Mouse (Mus musculus): ENCODE results near the gene Sh3tc1.

Gene Sh3tc1

DNA sequence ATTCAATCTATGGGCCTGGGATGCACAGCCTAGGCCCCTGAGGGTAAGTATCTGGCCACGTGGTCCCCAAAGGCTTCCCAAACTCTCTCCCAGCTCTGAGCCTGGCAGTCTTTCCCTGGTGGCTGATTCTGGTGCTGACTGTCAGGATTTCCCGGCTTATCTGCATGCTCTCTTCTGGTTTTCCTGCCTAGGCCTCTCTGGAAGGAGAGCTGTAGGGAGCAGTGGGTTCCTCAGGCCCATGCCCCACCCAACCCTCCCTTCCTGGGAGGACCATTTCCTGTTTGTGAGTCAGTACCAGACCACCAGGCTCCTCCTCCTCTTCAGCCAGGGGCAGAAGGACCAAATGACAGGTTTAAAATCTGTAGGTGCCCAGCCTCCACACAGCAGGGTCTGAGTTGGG is 17.1 kb downstream of the Sh3tc1 start:
- DNase-seq (ENCODE audit: low read depth, low spot score) = peak; percentile 85

DNA sequence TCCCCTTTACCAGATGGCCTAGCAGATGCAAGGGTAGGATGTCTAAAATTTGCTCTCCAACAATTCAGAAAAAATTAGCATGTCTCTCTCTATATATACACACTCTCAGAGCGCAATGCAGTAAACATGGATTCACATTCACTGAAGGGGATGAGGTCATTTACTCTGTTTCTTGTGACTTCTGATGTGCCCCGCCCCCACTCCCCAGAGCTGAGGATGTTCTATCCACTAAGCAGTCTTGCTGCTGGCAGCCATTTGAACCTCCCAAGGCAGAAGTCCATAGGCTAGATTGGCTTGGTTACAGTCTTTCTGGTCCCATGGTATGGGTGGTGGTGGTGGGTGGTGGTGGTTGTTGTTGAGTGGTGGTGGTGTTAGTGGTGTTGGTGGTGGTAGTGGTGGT is 17.9 kb downstream of the Sh3tc1 start:
- no peak for DNase-seq (ENCODE audit: low read depth, low spot score)

DNA sequence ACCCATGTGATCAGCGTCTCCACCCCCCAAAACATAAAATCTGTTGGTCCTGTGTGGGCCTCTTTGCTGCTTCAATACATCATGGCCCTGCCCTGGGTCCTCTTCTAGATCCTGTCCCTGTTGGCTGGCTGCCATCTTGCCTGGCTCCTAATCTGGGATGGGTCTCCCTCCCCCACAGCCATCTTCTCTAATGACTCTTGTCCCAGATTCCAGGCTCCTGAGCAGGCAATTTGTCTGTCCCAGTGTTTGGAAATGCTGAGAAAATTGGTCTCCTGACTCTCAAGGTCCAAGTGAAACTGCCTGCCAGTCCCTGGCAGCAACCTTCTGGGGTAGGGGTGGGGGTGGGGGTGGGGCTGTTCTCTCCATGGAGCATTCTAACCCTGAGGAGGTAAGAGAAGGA is 19.9 kb downstream of the Sh3tc1 start:
- peak; percentile 44 for DNase-seq (ENCODE audit: low read depth, low spot score)

DNA sequence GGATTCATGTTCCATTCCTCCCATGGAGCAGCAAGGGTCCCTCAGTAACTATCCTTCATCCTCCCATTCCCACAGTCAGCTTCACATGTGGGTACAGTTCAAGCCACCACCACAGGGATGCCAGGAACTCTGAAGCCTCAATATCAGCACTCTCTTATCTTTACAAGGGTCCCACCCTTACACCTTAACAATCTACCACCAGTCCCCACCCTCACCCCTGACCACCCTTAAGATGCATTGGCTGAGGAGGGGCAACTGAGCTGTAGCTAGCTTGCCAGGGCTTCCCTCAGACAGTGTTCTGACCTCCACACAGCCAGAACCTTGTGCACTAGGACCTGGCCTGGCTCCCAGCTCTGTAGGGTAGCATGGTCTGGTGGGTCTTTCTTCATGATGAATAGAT is 20.4 kb downstream of the Sh3tc1 start:
- DNase-seq (ENCODE audit: low read depth, low spot score) = no peak

DNA sequence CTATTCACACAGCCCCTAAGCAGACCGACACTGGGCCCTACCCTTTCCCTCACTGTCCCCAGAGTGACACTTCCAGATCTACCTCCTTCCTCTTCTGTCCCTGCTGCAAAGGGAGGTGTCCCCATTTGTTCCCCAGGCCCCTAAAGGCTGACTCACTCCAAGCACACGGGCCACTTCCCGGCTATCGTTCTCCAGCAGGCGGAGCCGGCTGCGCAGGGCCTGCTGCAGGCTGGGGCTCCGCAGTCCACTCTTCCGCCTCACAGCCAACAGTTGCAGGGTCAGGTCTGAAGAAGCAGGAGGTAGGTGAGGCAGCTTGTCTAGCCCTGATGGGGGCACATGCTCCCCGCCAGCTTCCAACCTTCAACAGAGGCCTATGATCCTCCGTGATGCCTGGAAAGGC is 21.0 kb downstream of the Sh3tc1 start:
- DNase-seq (ENCODE audit: low read depth, low spot score) = no peak

DNA sequence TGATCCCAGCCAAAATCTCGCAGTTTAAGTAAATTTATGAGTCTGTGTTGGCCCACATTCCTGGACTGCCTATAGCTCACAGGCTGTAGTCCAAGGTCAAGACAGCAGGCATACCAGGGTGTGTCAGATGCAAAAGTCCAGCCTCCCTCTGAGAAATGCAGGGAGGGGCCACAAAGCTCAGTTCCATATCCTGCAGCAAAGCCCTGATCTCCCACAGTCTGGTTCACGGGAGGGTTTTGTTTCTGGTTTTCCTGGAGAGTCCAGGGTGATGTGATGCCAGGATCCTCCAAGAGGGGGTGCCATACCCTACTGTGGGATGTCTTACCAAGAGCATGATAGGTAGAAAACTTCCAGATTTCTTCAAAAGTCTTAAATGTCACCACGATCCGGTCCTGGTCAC is 21.8 kb downstream of the Sh3tc1 start:
- DNase-seq (ENCODE audit: low read depth, low spot score) = peak; percentile 98

DNA sequence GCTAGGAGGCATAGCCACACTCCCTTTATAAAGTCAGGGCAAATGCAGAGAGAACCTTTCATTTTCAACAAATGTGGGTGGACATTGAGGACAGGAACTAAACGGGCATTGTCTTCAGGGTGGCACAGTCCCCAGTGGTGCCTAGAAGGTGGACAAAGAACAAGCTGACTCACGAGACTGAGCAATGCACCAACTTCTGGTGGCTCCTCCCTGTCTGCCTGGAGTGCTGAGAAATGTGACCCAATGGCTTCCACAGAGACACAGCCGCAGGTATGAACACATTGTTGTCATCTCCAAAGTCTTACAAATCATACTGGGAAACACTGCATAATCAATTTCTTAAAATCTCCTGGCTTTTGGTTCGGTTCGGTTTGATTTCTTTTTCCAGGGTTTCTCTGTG is 22.3 kb downstream of the Sh3tc1 start:
- peak; percentile 54 for DNase-seq (ENCODE audit: low read depth, low spot score)

DNA sequence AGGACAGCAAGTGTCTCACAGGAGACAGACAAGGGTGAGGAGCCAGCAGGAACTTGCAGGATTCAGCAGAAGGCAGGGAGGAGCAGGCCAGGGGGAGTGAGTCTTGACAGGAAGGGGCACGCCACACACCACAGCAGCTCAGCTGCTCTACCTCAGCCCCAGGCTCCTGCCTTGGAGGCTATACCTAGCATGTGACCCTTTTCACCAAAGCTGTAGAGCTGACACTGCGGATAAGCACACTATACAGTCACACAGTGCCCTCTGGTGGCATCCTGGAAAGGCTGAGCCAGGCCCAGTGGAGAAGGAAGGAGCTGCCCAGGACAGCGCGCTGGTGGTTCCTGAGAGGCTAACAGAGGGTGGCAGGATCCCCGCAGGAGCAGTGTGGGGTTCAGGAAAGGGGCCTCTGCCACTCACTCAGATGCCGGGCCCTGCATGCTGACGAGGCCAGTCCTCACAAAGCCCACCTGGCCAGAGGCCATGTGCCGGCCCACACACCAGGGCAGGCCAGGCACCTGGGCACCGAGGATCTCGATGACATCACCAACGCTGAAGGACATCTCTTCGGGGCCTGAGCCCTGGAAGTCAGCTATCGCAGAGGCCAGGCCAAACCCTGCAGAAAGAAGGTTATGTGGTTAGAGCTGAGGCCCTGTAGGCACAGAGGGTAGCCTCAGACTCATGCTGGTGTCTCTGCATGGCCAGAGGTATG is 26.0 kb downstream of the Sh3tc1 start:
- DNase-seq (ENCODE audit: low read depth, low spot score) = peak; percentile 98

DNA sequence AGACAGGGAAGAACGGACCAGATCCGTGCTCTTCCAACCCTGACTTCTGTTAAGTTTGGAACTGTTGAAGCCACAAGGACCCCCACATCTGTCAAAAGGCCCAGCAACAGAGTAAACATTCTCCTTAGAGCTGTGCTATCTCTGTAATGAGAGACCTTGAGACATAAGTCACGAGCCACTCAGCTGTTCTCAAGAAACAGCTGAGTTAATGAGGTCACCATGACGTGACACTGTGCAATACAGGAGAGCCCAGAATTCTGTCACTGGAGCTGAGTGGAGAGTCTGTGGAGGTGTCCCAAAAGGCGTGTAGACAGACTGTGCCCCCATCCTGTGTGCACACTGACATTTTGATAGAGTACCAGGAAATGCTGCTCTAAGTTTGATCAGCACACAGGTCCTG is 27.3 kb downstream of the Sh3tc1 start:
- DNase-seq (ENCODE audit: low read depth, low spot score) = no peak

DNA sequence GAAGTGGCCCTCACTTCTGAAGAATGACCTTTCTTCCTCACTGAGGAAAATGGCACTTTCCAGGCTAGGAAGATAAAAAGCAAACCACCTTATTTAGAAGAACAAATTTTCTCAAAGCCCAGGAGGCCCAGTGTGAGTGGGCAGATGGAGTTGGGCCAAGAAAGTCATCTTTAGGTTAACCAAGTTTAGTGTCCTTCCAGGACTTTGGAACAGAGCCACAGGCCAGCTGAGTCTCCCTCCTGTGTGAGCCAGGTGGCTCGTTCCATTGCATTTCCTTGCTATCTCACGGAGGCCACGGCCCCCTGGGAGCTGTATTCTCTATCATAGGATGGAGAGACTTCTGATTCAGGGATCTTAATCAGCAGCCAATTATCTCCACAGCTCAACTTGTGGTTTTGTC is 28.9 kb downstream of the Sh3tc1 start:
- DNase-seq (ENCODE audit: low read depth, low spot score) = peak; percentile 83

DNA sequence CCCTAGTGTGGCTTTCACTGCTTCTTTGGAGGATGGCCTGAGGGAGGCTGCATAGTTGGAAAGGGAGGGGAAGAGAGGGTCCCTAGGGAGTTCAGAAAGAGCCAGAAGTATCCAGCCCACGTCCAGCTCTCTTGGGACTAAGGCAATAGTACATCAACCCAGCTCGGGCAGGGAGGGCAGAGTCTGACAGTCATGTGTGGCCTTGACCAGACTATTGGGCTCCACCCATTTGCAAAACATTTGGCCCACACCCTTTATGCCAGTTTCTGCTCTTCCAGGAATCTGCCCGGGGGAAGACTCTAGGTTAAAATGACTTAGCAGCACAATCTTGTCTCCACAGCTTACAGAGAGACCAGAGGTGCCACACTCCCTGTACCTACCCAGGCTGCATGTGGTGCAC is 29.3 kb downstream of the Sh3tc1 start:
- peak; percentile 95 for DNase-seq (ENCODE audit: low read depth, low spot score)

DNA sequence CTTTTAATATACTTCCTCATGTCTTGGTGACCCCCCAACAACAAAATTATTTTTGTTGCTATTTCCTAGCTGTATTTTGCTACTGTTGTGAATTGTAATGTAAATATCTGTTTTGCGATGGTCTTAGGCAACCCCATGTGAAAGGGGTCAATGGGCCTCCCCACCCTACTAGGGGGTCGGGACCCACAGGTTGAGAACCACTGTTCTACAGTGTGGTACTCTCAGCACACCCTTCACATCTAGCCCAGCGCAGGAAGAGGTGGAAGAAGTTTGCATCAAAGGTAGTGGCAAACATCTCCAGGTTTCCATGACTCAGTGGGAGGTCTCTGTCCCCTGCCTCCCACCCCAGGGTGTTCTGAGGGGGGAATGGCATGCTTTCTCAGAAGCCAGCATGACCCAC is 34.4 kb downstream of the Sh3tc1 start:
- DNase-seq (ENCODE audit: low read depth, low spot score) = no peak

DNA sequence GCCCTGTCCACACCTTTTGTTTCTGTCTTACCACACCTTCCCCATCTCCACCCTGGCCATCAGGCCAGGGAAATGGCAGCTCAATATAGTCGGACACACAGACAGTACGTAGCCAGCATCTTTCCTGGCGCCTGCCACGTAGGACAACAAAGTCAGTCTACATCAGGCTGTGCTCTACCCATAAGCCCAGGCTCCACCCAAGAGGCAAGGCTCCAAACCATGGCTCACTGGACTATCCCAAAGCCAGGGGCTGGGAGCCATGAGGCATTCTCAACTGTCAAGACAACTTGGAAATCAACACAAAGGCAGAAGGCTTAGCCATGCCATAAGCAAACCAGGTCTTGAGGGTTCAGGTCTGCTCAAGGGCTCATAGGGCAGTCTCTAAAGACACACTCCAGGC is 36.0 kb downstream of the Sh3tc1 start:
- DNase-seq (ENCODE audit: low read depth, low spot score) = no peak

DNA sequence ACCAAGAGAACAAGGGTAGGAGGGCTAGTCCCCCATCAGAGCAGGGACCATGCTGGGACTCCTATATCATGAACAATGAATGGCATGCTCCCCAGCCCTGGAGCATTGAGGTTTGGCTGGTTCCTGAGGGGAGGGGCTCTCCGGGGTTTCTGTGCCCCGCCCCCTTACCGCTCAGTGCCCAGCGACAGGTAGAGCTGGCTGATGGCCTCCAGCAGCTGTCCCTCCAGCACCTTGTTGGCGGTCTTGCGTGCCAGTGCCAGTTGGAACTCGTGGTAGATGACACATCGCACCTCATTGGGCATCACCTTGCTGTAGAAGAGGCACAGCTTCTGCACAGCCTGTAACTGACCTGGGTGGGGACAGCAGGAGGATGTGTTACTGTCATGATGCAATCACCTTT is 36.6 kb downstream of the Sh3tc1 start:
- DNase-seq (ENCODE audit: low read depth, low spot score) = no peak

DNA sequence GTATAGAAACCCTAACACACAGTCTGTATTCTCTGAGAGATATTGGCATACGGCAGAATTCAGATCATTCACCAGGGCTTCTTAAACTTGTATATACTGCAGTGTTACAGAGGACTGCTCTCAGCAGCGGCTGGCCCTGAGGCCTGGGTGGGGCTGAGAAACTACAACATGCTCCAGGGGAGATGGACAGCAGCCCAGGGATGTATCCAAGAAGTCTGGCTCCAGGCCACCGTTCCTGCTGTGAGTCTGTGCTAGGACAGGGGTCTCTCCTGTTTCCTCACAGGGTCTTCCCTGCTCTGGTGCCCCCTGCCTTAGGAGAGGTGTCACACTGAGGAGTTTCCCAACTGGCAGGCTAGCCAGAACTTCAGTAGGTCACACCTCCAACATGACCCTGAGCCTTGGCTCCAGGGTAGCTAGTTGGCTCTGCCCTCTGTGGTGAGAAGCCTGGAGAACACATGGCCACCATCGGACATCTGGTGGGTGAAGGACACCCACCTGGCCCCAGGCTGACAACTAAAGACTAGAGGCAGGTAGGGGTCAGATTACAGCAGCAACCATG is 37.1 kb downstream of the Sh3tc1 start:
- peak; percentile 52 for DNase-seq (ENCODE audit: low read depth, low spot score)

DNA sequence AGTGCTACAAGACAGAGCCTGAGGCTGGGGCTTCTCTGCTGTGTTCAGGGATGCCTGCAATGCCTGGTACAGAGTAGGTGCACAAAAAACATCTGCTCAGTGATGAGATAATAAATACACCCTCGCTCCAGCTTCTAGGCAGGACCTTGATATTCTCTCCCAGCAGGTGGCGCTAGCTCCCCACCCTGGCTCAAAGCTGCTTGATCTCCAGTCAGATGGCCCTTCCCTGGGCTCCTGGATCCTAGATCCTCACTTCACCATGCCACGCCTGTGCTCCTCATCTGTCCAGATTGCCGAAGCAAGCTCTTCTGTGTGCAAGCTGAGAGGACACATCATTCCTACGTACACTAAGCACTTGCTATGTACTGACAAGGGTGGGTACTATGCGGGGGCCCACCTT is 38.7 kb downstream of the Sh3tc1 start:
- DNase-seq (ENCODE audit: low read depth, low spot score) = peak; percentile 94

DNA sequence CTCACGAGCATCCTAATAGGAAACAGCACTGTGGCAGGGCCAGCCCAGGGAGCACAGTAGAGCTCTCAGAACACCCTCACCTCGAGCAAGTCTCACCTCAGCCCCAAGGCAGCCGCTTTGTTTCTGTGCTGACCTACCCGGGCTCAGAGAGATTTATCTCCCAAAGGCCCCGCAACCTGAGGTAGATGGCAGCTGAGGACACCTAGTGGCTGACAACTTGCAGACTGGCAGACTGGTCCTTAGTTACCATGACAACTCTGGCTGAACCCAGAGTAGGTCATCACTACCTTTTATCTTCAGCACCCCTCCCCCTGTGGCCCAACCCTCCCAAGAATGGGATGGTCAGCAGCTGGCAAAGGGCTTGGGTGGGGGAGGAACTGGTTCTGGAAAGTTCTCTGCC is 44.0 kb downstream of the Sh3tc1 start:
- DNase-seq (ENCODE audit: low read depth, low spot score) = peak; percentile 52

DNA sequence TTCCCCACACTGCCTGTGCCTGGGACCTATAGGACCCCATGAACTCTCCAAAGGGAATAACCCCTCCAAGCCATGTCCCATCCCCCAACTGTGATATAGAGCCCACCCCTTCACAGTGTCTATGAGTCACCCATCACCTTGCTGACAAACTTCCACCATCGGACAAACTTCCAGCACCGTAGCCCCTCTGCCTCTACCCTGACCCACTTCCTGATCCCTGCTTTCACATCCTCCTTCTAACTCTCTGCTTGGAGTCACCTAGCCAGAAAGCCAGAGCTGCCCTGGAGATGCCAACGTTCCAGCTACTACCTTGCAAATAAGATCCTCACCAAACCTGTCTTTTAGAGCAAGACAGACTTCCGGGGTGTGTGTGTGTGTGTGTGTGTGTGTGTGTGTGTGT is 46.1 kb downstream of the Sh3tc1 start:
- DNase-seq (ENCODE audit: low read depth, low spot score) = no peak

DNA sequence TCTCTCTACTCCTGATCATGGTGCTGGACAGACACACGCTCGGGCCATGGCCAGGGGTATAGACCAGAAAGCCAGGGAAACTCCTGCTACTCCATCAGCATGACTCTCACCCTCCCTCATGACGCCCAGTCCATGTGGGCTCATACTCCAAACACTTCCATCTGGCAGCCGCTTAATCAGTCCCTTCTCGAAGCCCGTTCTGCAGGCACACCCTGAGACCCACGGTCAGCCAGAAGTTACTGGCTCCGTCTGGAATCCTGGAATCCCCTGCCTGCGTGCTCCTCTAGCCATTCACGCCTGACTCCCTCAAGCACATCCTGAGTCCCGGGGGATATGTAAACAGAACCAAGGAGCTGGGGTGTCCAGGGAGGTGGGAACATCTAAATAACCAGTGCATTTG is 48.5 kb downstream of the Sh3tc1 start:
- no peak for DNase-seq (ENCODE audit: low read depth, low spot score)

DNA sequence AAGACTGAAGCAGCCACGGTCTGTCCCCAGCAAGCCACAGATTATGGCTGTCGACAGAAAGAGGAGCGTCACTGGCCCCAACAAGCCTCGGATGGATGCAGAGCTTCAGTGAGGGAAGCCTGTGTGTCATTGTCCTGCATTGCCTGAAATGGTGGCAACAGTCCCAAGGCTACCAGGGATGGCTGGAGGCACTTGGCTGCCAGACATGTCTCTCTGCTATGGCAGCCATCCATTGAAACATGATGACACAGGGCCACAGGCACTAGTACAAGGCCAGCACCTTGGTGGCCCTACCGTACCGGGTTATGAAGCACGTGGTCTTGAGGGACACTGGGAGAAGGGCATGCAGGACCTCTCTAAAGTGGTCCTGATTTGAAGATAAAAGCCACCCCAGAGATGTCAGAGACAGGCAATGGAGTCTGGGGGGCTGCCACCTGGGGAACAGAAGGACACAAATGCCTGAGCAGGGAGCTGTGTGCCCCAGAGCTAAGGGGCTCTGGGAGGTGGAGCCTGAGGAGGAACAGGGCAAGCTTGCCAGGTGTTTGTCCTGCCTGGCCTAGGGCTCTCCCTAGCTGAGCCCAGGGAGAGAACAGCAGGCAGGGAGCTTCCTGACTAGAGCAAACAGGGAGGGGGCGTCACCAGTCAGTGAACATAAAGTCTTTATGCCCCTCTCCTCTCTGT is 49.2 kb downstream of the Sh3tc1 start:
- DNase-seq (ENCODE audit: low read depth, low spot score) = no peak

DNA sequence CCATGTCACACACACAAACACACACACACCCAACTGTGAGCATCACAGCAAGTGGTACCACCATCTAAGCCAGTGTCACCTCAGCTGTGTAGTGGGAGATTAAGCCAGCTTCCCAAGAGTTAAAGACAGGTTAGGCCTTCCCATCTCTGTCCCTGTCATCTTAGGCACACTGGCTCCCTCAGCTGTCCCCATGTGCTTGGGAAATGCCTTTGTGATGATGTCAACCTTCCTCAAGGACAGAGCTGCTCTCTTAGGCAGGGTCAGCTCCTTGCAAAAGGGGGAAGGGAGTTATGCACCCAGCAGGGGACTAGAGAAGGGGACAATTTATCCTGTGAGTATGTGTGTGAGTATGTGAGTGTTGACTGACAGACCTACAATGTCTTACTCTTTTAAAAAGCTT is 50.4 kb downstream of the Sh3tc1 start:
- DNase-seq (ENCODE audit: low read depth, low spot score) = no peak

DNA sequence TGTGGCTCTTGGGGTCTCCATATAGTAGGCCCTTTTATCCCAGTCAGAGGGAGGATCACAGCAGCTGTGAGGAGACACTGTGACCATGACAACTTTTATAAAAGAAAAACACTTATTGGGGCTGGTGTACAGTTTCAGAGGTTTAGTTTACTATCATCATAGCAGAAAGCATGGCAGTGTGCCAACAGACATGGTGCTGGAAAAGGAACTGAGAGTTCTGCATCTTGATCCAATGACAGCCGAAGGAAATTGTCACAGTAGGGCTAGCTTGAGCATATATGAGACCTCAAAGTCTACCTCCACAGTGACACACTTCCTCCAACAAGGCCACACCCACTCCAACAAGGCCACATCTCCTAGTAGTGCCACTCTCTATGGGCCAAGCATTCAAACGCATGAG is 50.9 kb downstream of the Sh3tc1 start:
- DNase-seq (ENCODE audit: low read depth, low spot score) = peak; percentile 55

DNA sequence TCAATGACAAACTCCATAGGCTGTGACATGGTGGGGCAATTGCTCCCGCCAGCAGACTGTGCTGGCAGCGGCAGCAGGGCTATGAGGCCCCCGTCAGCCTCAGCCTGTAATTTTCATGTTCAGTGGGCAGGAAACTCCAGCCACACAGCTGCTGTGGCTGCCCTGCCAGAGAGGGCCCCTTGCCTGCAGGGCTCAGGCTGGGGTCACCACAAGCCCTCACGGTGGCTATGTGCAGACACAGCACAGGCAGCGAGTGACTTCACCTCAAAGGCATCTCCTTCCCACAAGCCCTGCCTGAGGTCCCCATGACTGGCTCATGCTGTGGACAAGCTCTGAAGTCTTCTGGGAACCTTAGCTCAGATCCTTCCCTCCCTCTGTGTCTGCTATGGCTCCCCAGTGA is 52.7 kb downstream of the Sh3tc1 start:
- DNase-seq (ENCODE audit: low read depth, low spot score) = peak; percentile 93
